Comparison of ENCODE assay signal across 22 mouse cellular contexts in the genomic region with DNA sequence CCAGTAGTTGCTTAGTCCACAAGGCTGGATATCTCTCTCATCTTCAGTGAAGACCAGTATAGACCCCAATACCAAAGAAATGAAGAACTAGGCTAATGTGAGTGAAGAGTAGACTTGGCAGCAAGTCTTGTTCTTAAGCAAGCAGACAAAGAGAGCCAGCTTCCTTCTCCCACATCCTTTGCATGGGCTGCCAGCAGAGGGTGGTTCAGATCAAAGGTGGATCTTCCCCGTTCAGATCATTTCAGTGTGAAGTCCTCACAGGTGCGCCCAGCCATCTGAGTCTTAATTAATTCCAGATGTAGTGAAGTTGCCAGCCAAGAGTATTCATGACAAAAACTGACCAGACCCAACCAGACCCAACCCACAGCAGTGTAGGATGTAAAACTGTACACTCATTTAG. TPM values are rescaled to one million over a fixed set of nuclear protein-coding genes. Genes with fewer than 3 reads are reported as not detected.
A peak's percentile ranks its signal among the peaks of the same experiment; 100 is the strongest.
DNase-seq lines count a peak whose midpoint lies in the region; ATAC-seq lines count a peak whose summit lies in the region.
"Had no signal": no experiment of that assay in that cellular context is flagged by ENCODE, and none has a peak within 500 bp of the region (broad histone marks: within the 10 kb centered on the region; RNA-seq: fewer than 3 reads in every experiment).

No protein-coding gene starts in this region.

- H3K4me3 ChIP-seq in forebrain, embryonic 13.5 days, result no peak overlapping the region
- H3K4me3 ChIP-seq: embryonic facial prominence, embryonic 12.5 days; heart, adult 2 months; heart, embryonic 15.5 days had no signal

- no peaks in the 10 kb centered on the region for H3K4me1 ChIP-seq in forebrain, embryonic 13.5 days
- H3K4me1 ChIP-seq: embryonic facial prominence, embryonic 12.5 days had no signal

- no peak overlapping the region for H3K9ac ChIP-seq in forebrain, embryonic 13.5 days
- H3K9ac ChIP-seq: embryonic facial prominence, embryonic 12.5 days; heart, embryonic 15.5 days; hindbrain, embryonic 14.5 days had no signal

- peak; percentile 27 for DNase-seq in A20 (ENCODE audit: low read depth, low spot score)
- peak; percentile 61 for DNase-seq in CD4-positive helper T cell, adult 2 months (ENCODE audit: low read depth, low spot score)
- DNase-seq in naive thymus-derived CD4-positive, alpha-beta T cell, adult 2 months (ENCODE audit: low read depth), result peak; percentile 79
- no peak for DNase-seq in lung, adult 18-20 months
- DNase-seq in layer of hippocampus, adult 11-12 months (ENCODE audit: low spot score), result no peak
- DNase-seq: adrenal gland, postnatal 10 days; B cell, adult 2 months; cerebellum, adult 11-12 months; cerebellum, adult 9-10 months; cerebellum, postnatal 25 days; gastrocnemius, postnatal 14 days; heart, adult 2 months; heart, postnatal 14 days had no signal

- H3K4me2 ChIP-seq in forebrain, embryonic 13.5 days, result no peak overlapping the region
- H3K4me2 ChIP-seq: embryonic facial prominence, embryonic 12.5 days; heart, embryonic 11.5 days; heart, embryonic 15.5 days; hindbrain, embryonic 14.5 days had no signal

- ATAC-seq in activated CD4-positive, CD25-positive, alpha-beta regulatory T cell, adult 4 months, result peak; percentile 43
- ATAC-seq in forebrain, embryonic 13.5 days, result no peak
- ATAC-seq: forebrain, embryonic 16.5 days had no signal

- H3K27me3 ChIP-seq in forebrain, embryonic 13.5 days, result no peaks in the 10 kb centered on the region
- H3K27me3 ChIP-seq: embryonic facial prominence, embryonic 12.5 days; heart, embryonic 15.5 days had no signal

- H3K36me3 ChIP-seq in forebrain, embryonic 13.5 days (ENCODE audit: poor library complexity, severe bottlenecking), result peaks cover 29% of the 10 kb centered on the region
- H3K36me3 ChIP-seq: heart, embryonic 15.5 days had no signal

- H3K27ac ChIP-seq in forebrain, embryonic 13.5 days, result no peak overlapping the region
- H3K27ac ChIP-seq: embryonic facial prominence, embryonic 12.5 days; heart, adult 2 months; hindbrain, embryonic 14.5 days had no signal

- H3K9me3 ChIP-seq in forebrain, embryonic 13.5 days (replicated peaks), result no peaks in the 10 kb centered on the region
- H3K9me3 ChIP-seq: embryonic facial prominence, embryonic 12.5 days; heart, embryonic 15.5 days had no signal

- whole genome bisulfite sequencing in forebrain, embryonic 13.5 days, result 91% methylated on average over 2 of the region's 2 CpGs

RNA-seq across cellular contexts. Expression of a gene that starts 16.5 kb away (rescaled TPM):
- not detected for polyA plus RNA-seq in activated CD4-positive, CD25-positive, alpha-beta regulatory T cell, adult 4 months (2017; shearing (Covaris generic))
- not detected in 2 replicates for polyA plus RNA-seq in forebrain, embryonic 13.5 days (2015; fragmentation: Nextera tagmentation; extraction: Ambion mirVana)
- polyA plus RNA-seq: embryonic facial prominence, embryonic 12.5 days; forebrain, embryonic 11.5 days; forebrain, embryonic 16.5 days; gonadal fat pad, adult 2 months; heart, adult 2 months; heart, embryonic 11.5 days; heart, embryonic 15.5 days; hindbrain, embryonic 14.5 days had no signal

RNA-seq across cellular contexts. Expression of a gene that starts 53.0 kb away (rescaled TPM):
- polyA plus RNA-seq in activated CD4-positive, CD25-positive, alpha-beta regulatory T cell, adult 4 months (2017; shearing (Covaris generic)), result 100 to 1,000 TPM; 104 to 118 TPM
- 1.3 and 1.5 TPM in 2 replicates for polyA plus RNA-seq in forebrain, embryonic 13.5 days (2015; fragmentation: Nextera tagmentation; extraction: Ambion mirVana)

Comparison
In these comparisons a context has a peak if more than half of its experiments do, and no peak if none do; other contexts are left out.
1. DNase-seq: peak in A20 (single experiment), CD4-positive helper T cell, adult 2 months (single experiment) and naive thymus-derived CD4-positive, alpha-beta T cell, adult 2 months (single experiment); none in lung, adult 18-20 months (0 of 2) and layer of hippocampus, adult 11-12 months (single experiment).
2. RNA of a gene that starts 53.0 kb away (polyA plus RNA-seq): 104 to 118 TPM in activated CD4-positive, CD25-positive, alpha-beta regulatory T cell, adult 4 months; 1.3 to 1.5 TPM in forebrain, embryonic 13.5 days; every median in the first group is over 10 times any median in the second.